Mouse (Mus musculus) monocyte, adult 5-6 weeks (primary cell): ENCODE data around the gene Ebi3. TPM values are rescaled to one million over a fixed set of nuclear protein-coding genes. Genes with fewer than 3 reads are reported as not detected.

Source experiments
- ATAC-seq: fragments of 153-309, 156-312 bp; replicated peaks from 2 replicates; pipeline ENCODE4 v1.8.0; 2017; ENCODE audit warnings: mild to moderate bottlenecking; ENCODE audit not compliant: low TSS enrichment, insufficient number of reproducible peaks, severe bottlenecking, poor library complexity, low FRiP score
- total RNA-seq: library from RNA; stranded (forward); fragments of 200-1000, 200-491, 200-594 nt; gene quantifications from 3 replicates; pipeline ENCODE4 v1.2.3, GENCODE M21; 2017

The Ebi3 gene
- total RNA-seq, 1 experiment from 2014 or later = 26.5 TPM

DNA sequence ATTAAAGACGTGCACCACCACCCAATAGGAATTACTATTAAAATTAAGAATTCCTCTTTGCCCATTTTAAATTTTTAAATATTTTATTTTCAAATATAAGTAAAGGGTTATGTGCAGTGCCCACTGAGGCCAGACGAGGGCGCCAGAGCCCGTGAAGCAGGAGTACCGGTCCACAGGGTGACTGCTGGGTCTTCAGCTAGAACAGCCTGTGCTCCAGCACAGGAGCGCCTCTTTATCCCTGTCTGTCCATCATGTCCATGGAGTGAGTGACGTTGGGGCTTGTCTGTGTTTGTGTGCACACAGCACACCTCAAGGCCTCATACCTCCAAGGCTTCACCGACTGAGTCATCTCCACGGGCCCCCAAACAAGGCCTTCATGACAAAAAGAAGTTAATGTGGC, 4.7 kb downstream of the Ebi3 start:
- no peak for ATAC-seq

DNA sequence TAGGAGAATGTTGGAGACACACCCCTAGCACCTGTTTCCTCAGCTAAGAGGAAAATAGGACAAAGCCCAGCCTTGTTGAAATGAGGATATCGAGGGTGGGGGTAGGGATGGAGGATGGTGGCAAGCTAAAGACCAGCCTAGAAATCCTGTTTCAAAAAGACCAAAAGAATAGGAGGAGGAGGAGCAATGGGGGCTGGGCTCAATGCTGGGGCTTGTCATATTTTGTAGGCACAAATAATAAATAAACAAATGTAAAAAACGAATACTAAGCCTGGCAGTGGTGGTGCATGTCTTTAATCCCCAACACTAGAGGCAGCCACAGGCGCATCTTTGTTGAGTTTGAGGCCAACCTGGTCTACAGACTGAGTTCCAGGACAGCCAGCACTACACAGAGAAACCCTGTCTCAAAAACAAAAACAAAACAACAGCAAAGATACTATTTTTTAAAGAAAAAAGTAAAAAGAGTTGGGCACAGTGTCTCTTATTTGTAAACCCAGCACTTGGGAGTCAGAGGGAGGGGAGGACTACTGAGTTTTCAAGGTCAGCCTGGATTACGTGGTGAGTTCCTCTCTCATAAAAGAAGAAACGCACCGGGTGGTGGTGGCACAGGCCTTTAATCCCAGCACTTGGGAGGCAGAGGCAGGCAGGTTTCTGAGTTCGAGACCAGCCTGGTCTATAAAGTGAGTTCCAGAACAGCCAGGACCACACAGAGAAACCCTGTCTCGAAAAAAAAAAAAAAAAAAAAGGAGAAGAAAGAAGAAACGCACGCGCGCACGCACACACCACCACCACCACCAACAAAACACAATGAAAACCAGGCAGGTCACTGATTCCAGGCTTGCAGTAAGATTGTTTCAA, 5.5 kb downstream of the Ebi3 start:
- no peak for ATAC-seq

DNA sequence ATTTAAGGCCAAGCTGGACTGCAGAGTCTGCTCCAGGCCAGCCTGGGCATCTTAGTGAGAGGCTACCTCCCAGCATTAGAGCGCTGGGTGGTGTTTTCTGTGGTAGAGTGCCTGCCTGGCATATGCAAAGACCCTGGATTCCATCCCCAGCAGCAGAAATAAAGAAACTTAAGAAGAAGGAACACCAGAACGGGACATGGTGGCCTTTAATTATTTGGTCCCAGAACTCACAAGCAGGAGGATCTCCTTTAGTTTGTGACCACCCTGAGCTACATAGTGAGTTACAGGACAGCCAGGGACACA, 6.1 kb downstream of the Ebi3 start:
- no peak for ATAC-seq

DNA sequence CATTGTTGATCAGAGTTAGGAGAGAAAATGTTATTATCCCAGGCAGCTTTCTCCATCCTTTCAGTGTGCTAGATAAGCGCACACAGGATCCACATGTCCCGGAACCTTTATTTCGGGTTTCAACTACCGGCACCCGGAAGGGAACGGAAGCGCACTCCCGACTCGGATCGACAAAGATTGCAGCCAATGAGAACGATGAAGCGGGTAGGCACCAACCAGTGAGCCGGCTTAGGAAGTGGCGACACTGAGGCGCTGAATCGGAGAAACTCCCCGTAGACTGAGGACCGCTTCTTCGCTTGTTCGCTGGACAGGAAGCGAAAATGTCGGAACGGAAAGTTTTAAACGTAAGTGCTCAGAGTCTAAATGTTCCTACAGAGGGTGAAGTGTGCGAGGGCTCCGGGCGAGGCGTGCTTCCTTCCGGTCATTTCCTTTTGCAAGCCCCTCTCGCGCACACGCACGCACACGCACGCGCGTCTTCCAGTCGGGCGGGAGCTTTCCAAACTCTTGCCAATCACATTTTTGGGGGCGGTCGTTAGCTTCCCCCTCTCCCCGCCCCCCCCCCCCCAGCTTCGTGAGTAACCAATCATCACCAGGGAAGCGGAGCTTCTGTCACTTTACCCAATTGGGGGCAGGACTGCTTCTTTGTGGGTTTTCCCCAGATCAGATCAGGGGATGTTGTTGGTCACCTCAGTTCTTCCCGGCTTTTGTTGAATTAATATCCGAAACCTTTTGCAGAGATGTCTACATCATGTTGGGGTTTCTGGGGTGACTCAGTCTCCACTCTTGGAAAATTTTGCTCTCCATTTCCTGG, 6.7 kb downstream of the Ebi3 start, which contains the start of gene Yju2:
TSS of gene Yju2 (plus strand) at position 182 of the 811 bp plus-strand sequence.
- ATAC-seq = peak; percentile 84

DNA sequence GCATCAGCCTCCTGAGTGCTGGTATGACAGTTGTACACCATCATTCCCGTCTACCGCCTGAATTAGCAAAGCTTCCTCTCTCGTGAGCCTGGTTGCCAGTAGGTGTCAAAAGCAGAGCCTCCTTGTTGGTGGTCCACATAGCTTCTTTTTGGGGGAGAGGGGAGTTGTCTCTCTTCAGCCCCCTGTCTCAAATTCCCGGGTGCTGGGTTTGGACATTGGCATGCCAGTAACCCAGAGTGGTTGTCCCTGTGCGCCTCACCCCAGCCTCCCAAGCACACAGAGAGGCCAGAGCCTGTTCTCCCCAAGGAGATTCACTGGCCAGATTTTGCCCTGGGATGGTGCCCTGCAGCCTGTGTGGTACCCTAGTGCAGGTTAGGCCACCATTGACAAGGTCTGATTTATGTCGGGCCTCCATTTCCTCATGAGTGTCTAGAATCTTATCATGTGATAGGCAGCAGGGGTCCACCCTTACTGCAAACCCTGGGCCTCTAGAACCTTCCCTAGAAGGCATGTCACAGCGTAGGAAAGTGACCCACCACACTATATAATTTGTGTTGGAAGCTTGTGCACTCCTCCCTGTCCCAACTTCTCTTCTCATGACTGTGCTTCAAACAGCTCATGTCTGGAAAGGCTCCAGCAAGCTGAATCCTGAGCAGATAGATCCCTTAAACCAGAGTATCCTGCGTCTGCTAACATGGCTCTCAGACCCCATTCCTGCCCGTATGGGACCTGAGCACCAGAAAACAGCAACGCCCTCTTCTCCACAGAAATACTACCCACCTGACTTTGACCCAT, 7.7 kb downstream of the Ebi3 start:
- ATAC-seq = no peak

DNA sequence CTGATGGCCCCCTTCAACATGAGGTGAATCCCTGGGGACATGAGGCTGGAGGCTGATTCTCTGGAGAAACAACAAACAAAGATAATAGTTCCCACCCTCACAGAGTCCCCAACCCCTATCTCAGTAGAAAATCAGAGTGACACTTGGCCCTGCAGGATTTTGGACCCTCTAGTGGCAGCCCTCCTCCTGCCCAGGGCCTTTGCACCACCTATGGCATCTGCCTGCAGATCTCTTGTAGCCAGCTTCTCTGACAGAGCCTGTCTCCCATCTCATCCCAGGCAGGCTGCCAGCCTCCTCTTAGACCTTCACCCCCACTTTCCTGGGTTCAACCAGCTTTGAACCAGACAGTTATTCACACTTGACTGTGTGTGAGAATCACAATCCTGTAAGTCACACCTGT, 8.4 kb downstream of the Ebi3 start:
- ATAC-seq = no peak

DNA sequence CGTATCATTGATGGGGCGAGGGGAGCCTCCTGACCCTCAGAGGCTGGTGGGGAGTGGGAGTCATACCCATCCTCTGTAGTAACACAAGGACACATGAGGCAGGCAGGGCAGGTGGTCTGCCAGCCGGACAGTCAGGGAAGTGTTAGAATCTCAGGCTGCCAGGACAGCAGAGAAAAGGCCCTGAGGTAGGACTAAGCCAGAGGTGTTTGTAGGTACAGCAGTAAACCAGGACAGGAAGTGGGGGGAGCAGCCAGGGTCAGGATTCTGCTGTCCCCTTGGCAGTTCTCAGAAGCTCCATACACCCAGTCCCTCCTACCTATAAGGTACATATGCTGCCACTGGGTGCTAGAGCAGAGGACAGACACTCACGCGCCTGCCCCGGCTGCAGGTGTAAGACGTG, 9.2 kb downstream of the Ebi3 start:
- ATAC-seq = no peak

DNA sequence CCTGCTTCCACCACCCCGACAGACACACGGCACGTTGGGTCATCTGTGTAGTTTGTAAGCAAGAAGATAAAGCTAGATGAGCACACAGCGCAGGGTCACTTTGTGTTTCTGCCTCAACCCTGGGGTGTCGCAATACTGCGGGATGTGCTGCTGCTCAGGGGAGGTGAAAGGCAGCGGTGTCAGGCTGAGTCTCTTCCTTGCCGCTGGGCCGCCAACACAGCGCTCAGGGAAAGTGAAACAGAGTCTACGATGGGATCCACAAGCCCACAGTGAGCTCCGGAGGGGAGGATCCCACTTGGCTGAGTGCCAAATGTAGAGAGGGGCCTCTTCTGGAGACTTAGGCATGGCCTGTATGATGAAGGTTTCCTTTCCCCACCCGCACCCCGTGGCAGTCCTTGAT, 10.7 kb downstream of the Ebi3 start:
- no peak for ATAC-seq

DNA sequence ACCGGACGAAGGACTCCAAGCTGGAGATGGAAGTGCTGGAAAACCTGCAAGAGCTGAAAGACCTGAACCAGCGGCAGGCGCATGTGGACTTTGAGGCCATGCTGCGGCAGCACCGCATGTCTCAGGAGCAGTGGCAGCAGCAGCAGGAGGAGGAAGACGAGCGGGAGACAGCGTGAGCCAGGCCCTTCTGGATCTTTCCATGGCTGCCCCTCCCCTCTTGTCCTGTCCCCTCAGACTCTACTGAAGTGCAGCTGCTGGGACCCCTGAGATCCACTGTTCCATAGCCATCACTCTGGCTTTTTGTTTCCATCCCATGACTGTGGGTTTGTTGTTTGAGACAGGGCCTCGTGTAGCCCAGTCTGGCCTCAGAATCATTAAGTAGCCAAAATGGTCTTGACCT, 12.1 kb downstream of the Ebi3 start:
- ATAC-seq = no peak

DNA sequence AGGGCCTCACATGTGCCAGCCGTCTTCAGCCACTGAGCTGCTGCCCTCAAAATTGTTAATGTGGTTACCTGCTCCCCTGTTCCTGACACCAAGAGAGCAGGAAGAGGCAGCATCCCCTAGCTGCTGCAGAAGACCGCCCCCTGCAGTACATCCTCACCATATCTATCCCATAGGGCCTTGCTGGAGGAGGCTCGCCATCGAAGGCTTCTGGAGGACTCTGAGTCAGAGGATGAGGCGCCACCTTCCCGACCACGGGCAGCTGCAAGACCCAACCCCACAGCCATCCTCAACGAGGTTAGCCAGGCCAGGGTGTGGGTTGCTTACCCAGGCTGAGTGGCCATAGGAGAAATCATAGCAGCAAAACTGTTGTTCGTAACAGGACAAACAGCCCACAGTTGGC, 12.6 kb downstream of the Ebi3 start:
- no peak for ATAC-seq

DNA sequence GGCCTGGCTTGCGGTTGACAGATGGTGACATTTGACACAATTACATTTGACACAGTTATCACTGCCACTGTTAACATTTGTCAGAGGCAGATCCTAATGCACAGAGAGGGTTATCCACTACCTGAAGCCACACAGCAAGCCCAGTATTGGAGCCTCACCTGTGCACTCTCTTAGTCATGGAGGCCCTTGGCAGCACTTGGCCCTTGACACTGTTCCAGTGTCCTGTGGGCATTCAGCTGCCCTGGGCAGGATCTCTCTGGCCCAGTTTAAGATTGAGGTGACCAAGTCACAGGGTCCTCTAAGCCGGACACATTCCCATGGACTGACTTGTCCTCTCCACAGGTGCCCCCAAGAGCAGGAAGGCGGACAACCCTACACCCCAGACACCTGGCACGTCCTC, 14.7 kb downstream of the Ebi3 start:
- no peak for ATAC-seq

DNA sequence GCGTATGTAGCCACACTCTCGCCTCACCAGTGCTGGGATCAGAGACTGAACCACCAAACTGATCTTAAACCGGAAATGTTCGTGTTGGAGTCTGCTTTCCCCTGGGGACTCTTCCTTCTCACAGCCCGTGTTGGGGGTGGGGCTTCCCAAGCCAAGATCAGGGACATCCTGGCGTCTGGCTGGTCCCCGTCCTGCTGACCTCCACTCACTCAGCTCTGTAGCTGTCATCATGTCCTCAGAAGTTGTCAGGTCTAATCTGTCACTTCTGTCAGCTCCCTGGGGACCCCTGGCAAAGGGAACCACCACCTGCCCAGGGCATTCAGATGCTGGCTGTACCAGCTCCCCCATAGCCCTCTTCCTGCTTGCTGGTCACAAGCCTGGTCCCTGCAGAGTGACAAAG, 15.8 kb downstream of the Ebi3 start:
- ATAC-seq = no peak

DNA sequence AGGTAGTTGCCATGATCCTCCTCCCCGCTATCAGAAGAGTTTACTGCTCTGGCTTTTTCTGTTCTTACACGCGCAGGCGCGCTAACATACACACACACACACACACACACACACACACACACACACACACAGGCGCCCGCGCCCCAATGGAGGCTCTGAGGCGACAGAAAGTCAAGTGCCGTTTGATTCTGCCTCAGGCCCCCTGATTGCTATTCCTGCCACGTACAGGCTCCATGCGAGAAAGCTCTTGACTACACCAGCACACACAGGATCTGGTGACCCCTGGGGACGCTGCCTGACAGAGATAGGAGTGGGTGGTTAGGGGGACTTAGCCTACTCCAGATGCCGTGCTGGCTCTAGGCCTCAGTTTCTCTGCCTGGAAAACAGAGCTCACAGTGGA, 17.1 kb downstream of the Ebi3 start:
- no peak for ATAC-seq

DNA sequence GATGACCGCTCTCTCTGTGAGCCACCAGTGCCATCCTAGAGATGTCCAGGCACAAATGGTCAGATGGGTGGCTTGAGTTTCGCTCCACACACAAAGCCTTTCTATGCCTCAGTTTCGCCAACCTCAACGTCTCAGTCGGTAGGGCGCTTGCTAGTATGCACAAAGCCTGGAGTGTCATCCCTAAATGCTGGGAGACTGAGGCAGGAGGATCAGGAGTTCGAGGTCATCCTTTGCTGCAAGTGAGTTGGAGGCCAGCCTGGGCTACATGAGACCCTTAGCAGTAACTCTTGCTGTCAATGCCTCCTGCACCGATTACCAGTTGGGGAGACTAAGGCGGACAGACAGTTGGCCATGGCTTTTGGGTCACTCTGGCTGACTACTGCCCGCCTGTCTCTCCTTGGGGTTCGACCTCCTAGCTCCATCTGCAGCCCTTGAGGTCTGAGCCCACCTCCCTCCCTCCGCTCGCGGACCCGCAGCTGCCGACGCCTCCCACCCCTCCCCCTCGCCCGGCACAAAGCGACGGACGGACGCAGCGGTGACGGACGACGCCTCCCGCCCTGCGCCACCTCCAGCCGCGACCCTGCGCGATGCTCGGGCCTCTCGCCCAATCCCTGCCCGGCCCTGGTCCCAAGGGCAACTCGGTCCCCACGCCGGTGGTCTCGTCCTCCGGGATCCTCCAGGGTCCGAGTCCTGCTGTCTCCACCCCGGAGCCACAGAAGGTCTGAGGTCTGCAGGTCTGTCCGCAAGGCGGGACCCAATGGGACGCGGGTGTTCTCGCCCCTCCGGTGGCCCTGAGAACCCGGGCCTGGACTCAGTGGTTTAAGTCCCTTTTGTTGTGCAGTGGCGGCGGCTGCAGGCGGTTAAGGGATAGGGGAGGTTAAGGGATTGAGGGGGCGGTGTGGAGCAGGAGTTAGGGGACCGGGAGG, 17.8 kb downstream of the Ebi3 start, which contains the start of gene Shd:
TSS of gene Shd (plus strand) at position 502 of the 926 bp plus-strand sequence.
- ATAC-seq = no peak

DNA sequence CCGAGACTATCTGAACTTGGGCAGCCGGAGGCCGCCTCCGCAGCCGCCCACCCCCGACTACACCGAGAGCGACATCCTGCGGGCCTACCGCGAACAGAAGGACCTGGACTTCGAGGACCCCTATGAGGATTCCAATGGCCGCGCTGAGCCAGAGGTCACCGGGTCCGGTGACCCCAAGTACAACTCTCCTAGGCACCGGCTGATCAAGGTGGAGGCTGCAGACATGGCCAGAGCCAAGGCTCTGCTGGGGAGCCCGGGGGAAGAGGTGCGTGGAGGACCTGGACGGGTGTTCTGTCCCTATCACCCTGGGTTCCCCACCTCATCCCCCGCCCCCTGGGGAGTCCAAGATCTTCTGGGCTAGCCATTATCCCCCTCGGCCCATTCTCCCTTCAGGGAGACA, 19.0 kb downstream of the Ebi3 start:
- no peak for ATAC-seq

DNA sequence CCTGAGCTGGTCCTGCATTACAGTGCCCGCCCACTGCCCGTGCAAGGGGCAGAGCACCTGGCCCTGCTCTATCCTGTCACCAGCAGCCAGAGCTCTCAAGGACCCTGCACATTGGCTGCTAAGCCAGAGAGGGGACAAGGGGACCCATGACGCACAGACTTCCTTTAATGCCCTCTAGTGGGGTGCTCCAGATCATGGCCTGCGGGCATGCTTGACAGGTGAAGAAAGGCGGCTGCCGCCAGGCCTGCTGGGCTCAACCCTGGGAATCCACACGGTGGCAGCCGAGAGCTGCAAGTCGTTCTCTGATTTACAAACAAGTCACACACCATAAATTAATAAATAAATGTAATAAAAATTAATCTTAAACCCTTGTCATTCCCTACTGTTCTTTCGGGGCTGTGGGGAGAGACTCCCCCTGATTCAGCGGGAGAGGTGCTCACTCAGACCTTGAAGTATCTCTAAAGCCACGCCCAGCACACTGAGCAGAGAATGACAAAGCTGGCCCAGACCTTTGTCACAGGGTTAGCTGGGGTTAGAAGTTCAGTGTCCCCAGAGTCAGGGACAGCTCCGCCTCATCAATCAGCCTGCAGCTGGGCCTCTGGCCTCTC, 23.9 kb downstream of the Ebi3 start:
- ATAC-seq = peak; percentile 69; the same call in 1 of the 2 replicates

DNA sequence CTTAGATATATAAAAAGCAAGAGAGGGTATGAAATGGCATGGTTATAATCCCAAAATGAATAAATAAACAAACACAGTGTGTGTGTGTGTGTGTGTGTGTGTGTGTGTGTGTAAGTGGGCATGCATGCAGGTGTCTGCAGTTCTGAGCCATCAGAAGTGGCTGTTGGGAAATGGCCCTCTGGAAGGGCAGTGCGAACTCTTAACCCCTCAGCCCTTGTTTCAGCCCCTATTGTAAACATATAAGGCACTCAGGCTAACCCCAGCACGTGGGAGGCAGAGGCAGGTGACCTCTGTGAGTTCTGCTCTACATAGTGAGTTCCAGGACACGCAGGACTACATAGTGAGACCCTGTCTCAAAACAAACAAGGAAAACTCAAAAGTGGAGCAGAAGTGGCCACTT, 24.9 kb downstream of the Ebi3 start:
- no peak for ATAC-seq
